In genomic region chr13:60644457-60644889, GRCm38 (mm10) we compare ENCODE assay signal across 15 mouse cellular contexts. TPM values are rescaled to one million over a fixed set of nuclear protein-coding genes. Genes with fewer than 3 reads are reported as not detected.
DNase-seq lines count a peak whose midpoint lies in the region; ATAC-seq and TF ChIP-seq lines count a peak whose summit lies in the region.
"Had no signal": no experiment of that assay in that cellular context is flagged by ENCODE, and none has a peak within 500 bp of the region (broad histone marks: within the 10 kb centered on the region; RNA-seq: fewer than 3 reads in every experiment).

No protein-coding gene starts in this region.

- no peak for TF ChIP-seq CTCF in MEL (IDR thresholded peaks at IDR 0.05 in 2 of 3, conservative IDR thresholded peaks at IDR 0.05 in 1 of 3; ENCODE audit: control insufficient read depth in 1 of 3, insufficient read depth in 1 of 3, low read depth in 2 of 3, low read length in 3 of 3, poor library complexity in 1 of 3, severe bottlenecking in 1 of 3)
- TF ChIP-seq CTCF in intestine, postnatal 0 days (IDR thresholded peaks at IDR 0.05; ENCODE audit: low read depth) = no peak

- H3K4me1 ChIP-seq in MEL (ENCODE audit: control insufficient read depth in 1 of 2, insufficient read depth in 2 of 2, low read length in 2 of 2) = peaks cover 0 to 22% of the 10 kb centered on the region in 2 experiments; a peak in 2 of 4 replicates
- H3K4me1 ChIP-seq in intestine, postnatal 0 days (replicated peaks; ENCODE audit: control insufficient read depth, insufficient read depth, low read length) = no peaks in the 10 kb centered on the region
- H3K4me1 ChIP-seq: limb, embryonic 12.5 days had no signal

- no peaks in the 10 kb centered on the region for H3K27me3 ChIP-seq in MEL (ENCODE audit: control insufficient read depth in 1 of 2, insufficient read depth in 2 of 2, low read length in 2 of 2)
- H3K27me3 ChIP-seq in intestine, postnatal 0 days (replicated peaks; ENCODE audit: control insufficient read depth, insufficient read depth, low read length) = no peaks in the 10 kb centered on the region
- H3K27me3 ChIP-seq: CH12.LX; limb, embryonic 12.5 days had no signal

- H3K27ac ChIP-seq in MEL (ENCODE audit: control insufficient read depth, low read depth, low read length) = no peak overlapping the region
- H3K27ac ChIP-seq in intestine, postnatal 0 days (ENCODE audit: low read depth, low read length) = no peak overlapping the region
- H3K27ac ChIP-seq: limb, embryonic 12.5 days; macrophage had no signal

- peak overlapping the region in 1 of 2 experiments; percentile 1; a peak in 1 of 4 replicates for H3K4me3 ChIP-seq in MEL (ENCODE audit: control insufficient read depth in 1 of 2, insufficient read depth in 1 of 2, low read depth in 2 of 2, low read length in 2 of 2)
- H3K4me3 ChIP-seq in intestine, postnatal 0 days (ENCODE audit: low read depth, low read length) = no peak overlapping the region
- H3K4me3 ChIP-seq: limb, embryonic 12.5 days had no signal

- intact Hi-C loops in heart, postnatal 36 days (cut with DNase I) = no loop called here

- TF ChIP-seq EP300 in MEL (IDR thresholded peaks at IDR 0.05; ENCODE audit: low read depth in 1 of 2, low read length in 2 of 2) = peak in 1 of 2 experiments; percentile 14; a peak in 3 of 4 replicates

- peaks cover 0 to 17% of the 10 kb centered on the region in 2 experiments; a peak in 2 of 4 replicates for H3K36me3 ChIP-seq in MEL (ENCODE audit: control insufficient read depth in 1 of 2, insufficient read depth in 2 of 2, low read length in 2 of 2)
- H3K36me3 ChIP-seq in intestine, postnatal 0 days (ENCODE audit: control insufficient read depth, insufficient read depth) = no peaks in the 10 kb centered on the region
- H3K36me3 ChIP-seq: limb, embryonic 12.5 days had no signal

- no peak overlapping the region for H3K4me2 ChIP-seq in intestine, postnatal 0 days (replicated peaks; ENCODE audit: low read depth)
- H3K4me2 ChIP-seq: limb, embryonic 12.5 days had no signal

- TF ChIP-seq RAD21 in MEL (IDR thresholded peaks at IDR 0.05; ENCODE audit: low read depth, low read length) = no peak

- H3K79me2 ChIP-seq in MEL (ENCODE audit: control insufficient read depth, insufficient read depth, low read length, poor library complexity) = no peaks in the 10 kb centered on the region

- no peak overlapping the region for H3K9ac ChIP-seq in MEL (ENCODE audit: control insufficient read depth, low read depth, low read length, poor library complexity, severe bottlenecking)
- no peak overlapping the region for H3K9ac ChIP-seq in intestine, postnatal 0 days (ENCODE audit: low read depth, low read length)
- H3K9ac ChIP-seq: limb, embryonic 12.5 days had no signal

- no peaks in the 10 kb centered on the region for H3K9me3 ChIP-seq in MEL (replicated peaks; ENCODE audit: insufficient read depth, low read length)
- no peaks in the 10 kb centered on the region for H3K9me3 ChIP-seq in intestine, postnatal 0 days (ENCODE audit: control insufficient read depth)
- H3K9me3 ChIP-seq: limb, embryonic 12.5 days had no signal

- peak; percentile 93 for ATAC-seq in common myeloid progenitor, adult 5-6 weeks (replicated peaks; ENCODE audit: low read depth, poor library complexity, severe bottlenecking)
- ATAC-seq in intestine, postnatal 0 days = no peak
- ATAC-seq: forebrain, embryonic 16.5 days had no signal

- TF ChIP-seq POLR2A in MEL (IDR thresholded peaks at IDR 0.05; ENCODE audit: control insufficient read depth in 1 of 2, insufficient read depth in 1 of 2, low read depth in 1 of 2, low read length in 2 of 2, poor library complexity in 1 of 2) = no peak

- peak; percentile 35 to 54 for DNase-seq in heart, adult 9 months (ENCODE audit: low spot score in 2 of 2)
- no peak for DNase-seq in heart, postnatal 36 days
- DNase-seq in MEL (ENCODE audit: low read depth, low spot score) = peak; percentile 72
- DNase-seq in lung, postnatal 25 days (ENCODE audit: low spot score) = peak; percentile 58
- no peak for DNase-seq in adrenal gland, postnatal 10 days
- DNase-seq in spleen, postnatal 10 days (ENCODE audit: low spot score in 2 of 2) = no peak
- DNase-seq: adrenal gland, adult 8-10 months; cerebellum, adult 11 months; kidney, postnatal 10 days had no signal

- 49% methylated on average over 5 of the region's 5 CpGs for whole genome bisulfite sequencing in intestine, postnatal 0 days

TF ChIP-seq in MEL, 35 proteins besides CTCF, POLR2A, EP300 and RAD21:
- no peak for TF ChIP-seq CHD1 (IDR thresholded peaks at IDR 0.05; ENCODE audit: low read depth, low read length)
- no peak for TF ChIP-seq MAFK (IDR thresholded peaks at IDR 0.05; ENCODE audit: borderline replicate concordance, low read depth, low read length)
- no peak for TF ChIP-seq SMC3 (IDR thresholded peaks at IDR 0.05; ENCODE audit: low read depth, low read length)
- TF ChIP-seq E2F4 (IDR thresholded peaks at IDR 0.05; ENCODE audit: borderline replicate concordance, low read depth, low read length) = no peak
- no peak for TF ChIP-seq TCF12 (IDR thresholded peaks at IDR 0.05; ENCODE audit: low read depth, low read length)
- no peak for TF ChIP-seq MAZ (IDR thresholded peaks at IDR 0.05; ENCODE audit: low read depth, low read length)
- TF ChIP-seq KAT2A (conservative IDR thresholded peaks at IDR 0.05; ENCODE audit: low read depth, low read length) = no peak
- no peak for TF ChIP-seq UBTF (IDR thresholded peaks at IDR 0.05; ENCODE audit: borderline replicate concordance, insufficient read depth, low read depth, low read length)
- TF ChIP-seq TBP (IDR thresholded peaks at IDR 0.05; ENCODE audit: low read depth, low read length) = peak; percentile 41; the same call in 1 of the 2 replicates
- no peak for TF ChIP-seq HCFC1 (IDR thresholded peaks at IDR 0.05; ENCODE audit: low read depth, low read length)
- 0 out of 2 replicates have a peak, but pooled peaks have one; percentile 45 for TF ChIP-seq ETS1 (IDR thresholded peaks at IDR 0.05; ENCODE audit: low read depth, low read length)
- TF ChIP-seq MYC (IDR thresholded peaks at IDR 0.05; ENCODE audit: low read depth, low read length) = no peak
- TF ChIP-seq GATA1 (IDR thresholded peaks at IDR 0.05; ENCODE audit: low read depth, low read length) = peak; percentile 81
- TF ChIP-seq POLR2AphosphoS5 (IDR thresholded peaks at IDR 0.05; ENCODE audit: borderline replicate concordance, low read depth, low read length) = no peak
- no peak for TF ChIP-seq USF1 (IDR thresholded peaks at IDR 0.05; ENCODE audit: low read depth, low read length)
- no peak for TF ChIP-seq MAX (IDR thresholded peaks at IDR 0.05; ENCODE audit: low read length)
- no peak for TF ChIP-seq USF2 (IDR thresholded peaks at IDR 0.05; ENCODE audit: borderline replicate concordance in 1 of 2, insufficient read depth in 1 of 2, low read depth in 1 of 2, low read length in 2 of 2)
- TF ChIP-seq ELF1 (IDR thresholded peaks at IDR 0.05; ENCODE audit: low read depth, low read length) = peak; percentile 61; the same call in 1 of the 2 replicates
- no peak for TF ChIP-seq BHLHE40 (IDR thresholded peaks at IDR 0.05; ENCODE audit: borderline replicate concordance, low read depth, low read length)

RNA-seq across cellular contexts. Expression of gene Dapk1, which starts 42.7 kb away (rescaled TPM):
- 10 to 100 TPM; 22.2 to 35.8 TPM for total RNA-seq in heart, postnatal 36 days (2021)
- total RNA-seq in MEL (2012; rRNA removed) = 4.5 and 5.1 TPM in 2 replicates
- 1 to 10 TPM in 1 of 2 experiments, not detected in 1; 8.2 TPM for polyA plus RNA-seq in MEL (2012; ENCODE audit: insufficient read depth in 1 of 2, insufficient read length in 2 of 2, low read depth in 1 of 2, low replicate concordance in 2 of 2, missing spikeins in 1 of 2)
- total RNA-seq in common myeloid progenitor, adult 5-6 weeks (2017) = 5.8 and 8.6 TPM in 2 replicates
- 3.3 TPM in 2 replicates for polyA plus RNA-seq in intestine, postnatal 0 days (2015; fragmentation: Nextera tagmentation; extraction: Ambion mirVana)
- total RNA-seq in adrenal gland, postnatal 10 days (2021) = 10 to 100 TPM; 27.8 to 29.7 TPM
- total RNA-seq: CH12.LX had no signal

Comparison
In these comparisons a context has a peak if more than half of its experiments do, and no peak if none do; other contexts are left out.
1. DNase-seq: peak in heart, adult 9 months (2 of 2), MEL (single experiment) and lung, postnatal 25 days (single experiment); none in heart, postnatal 36 days (0 of 2), adrenal gland, postnatal 10 days (single experiment) and spleen, postnatal 10 days (0 of 2).